Mouse (Mus musculus) heart, embryonic 11.5 days (tissue): Measurements from ENCODE around the gene Dclk2. TPM values are rescaled to one million over a fixed set of nuclear protein-coding genes. Genes with fewer than 3 reads are reported as not detected.

Experiments used
- ATAC-seq: fragments of 200-750 bp; cut with Nextera tagmentation; replicated peaks from 2 replicates; pipeline ENCODE4 v1.8.0; 2017; ENCODE audit warnings: moderate library complexity; ENCODE audit not compliant: insufficient number of reproducible peaks, low FRiP score, low TSS enrichment
- H3K27ac ChIP-seq: fragments of 300-500 bp; sonication (generic); 2 replicates; pipeline ENCODE4 v1.5.1; 2014; ENCODE audit warnings: mild to moderate bottlenecking, low read depth, low read length
- H3K27me3 ChIP-seq: fragments of 300-500 bp; sonication (generic); 2 replicates; pipeline ENCODE4 v1.6.1; 2014; ENCODE audit warnings: mild to moderate bottlenecking, low read length, mixed read lengths; ENCODE audit not compliant: control insufficient read depth, insufficient read depth
- H3K36me3 ChIP-seq: fragments of 300-500 bp; sonication (generic); 2 replicates; pipeline ENCODE4 v1.6.1; 2014; ENCODE audit warnings: mild to moderate bottlenecking, low read length, moderate library complexity, mixed read lengths; ENCODE audit not compliant: control insufficient read depth, insufficient read depth
- H3K4me1 ChIP-seq: fragments of 300-500 bp; sonication (generic); 2 replicates; pipeline ENCODE4 v1.6.1; 2014; ENCODE audit warnings: low read length; ENCODE audit not compliant: control insufficient read depth, insufficient read depth
- H3K4me2 ChIP-seq: fragments of 300-500 bp; sonication (generic); 2 replicates; pipeline ENCODE4 v1.6.1; 2014; ENCODE audit warnings: mild to moderate bottlenecking, moderate library complexity
- H3K4me3 ChIP-seq: fragments of 300-500 bp; sonication (generic); 2 replicates; pipeline ENCODE4 v1.5.1; 2014; ENCODE audit warnings: low read depth, low read length
- H3K9ac ChIP-seq: fragments of 300-500 bp; sonication (generic); 2 replicates; pipeline ENCODE4 v1.6.1; 2014; ENCODE audit warnings: mild to moderate bottlenecking, low read depth, low read length, moderate library complexity
- H3K9me3 ChIP-seq: fragments of 300-500 bp; sonication (generic); replicated peaks from 2 replicates; pipeline ENCODE4 v1.6.1; 2016; ENCODE audit warnings: low read length; ENCODE audit not compliant: control insufficient read depth
- WGBS: fragments of 180-500 bp; shearing (Covaris S2); extraction: QIAGEN DNeasy Blood & Tissue Kit; methylation state at CpG from one replicate; pipeline ENCODE4 v1.1.7; 2014; ENCODE audit not compliant: insufficient replicate concordance; 5-methylcytosine and 5-hydroxymethylcytosine counted together
- polyA plus RNA-seq: library from polyadenylated mRNA; unstranded; fragments of >200 nt; fragmentation: Nextera tagmentation; extraction: Ambion mirVana; gene quantifications from 2 replicates; pipeline ENCODE4 v1.2.1, GENCODE M21; 2014

The Dclk2 gene
- polyA plus RNA-seq, 1 experiment from 2014 or later = 4.3 TPM

DNA sequence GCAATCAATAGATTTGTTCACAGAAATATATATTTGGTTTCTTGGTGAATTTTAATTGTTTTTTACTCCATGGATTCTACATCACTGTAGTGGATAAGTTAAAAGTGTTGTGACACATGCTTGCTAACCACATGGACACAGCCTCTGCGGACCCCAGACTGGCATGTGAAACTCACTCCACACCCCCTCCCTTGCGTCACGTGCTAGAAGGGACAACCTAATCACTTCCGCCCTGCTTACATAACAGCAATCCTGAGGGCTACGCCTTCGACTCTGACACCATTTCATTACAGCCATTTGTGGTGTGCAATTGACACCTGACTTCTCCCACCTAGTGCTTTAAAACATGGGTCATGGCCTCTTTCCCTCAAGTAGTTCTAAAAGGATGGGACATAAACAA, 36.7 kb downstream of the Dclk2 start:
- Histone ChIP-seq H3K4me3 (no peak overlapping the region), H3K4me1 (no peaks in the 10 kb centered on the region), H3K9me3 (no peaks in the 10 kb centered on the region; the same call in 1 of the 2 replicates), H3K27ac (no peak overlapping the region), H3K4me2 (no peak overlapping the region), H3K9ac (no peak overlapping the region), H3K27me3 (no peaks in the 10 kb centered on the region), H3K36me3 (no peaks in the 10 kb centered on the region)
- ATAC-seq = no peak
- WGBS = 86% methylated on average over 6 of the region's 6 CpGs

DNA sequence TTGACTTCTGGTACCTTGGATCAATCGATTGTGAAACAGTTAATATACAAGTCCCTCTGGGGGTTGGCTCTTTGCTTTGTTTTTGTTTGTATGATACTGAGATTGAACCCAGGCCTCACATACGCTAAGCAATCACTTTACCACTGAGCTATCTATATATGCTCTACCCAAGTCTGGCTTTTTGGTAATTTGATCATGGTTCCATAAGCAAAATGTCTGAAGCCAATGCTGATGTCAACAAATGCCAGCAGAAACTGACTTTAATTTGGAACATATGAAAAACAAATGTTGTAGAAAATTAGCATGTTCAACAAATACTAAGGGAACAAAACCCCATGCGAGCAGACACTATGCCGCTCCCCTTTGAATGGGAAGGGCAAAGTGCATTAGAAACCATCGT, 44.7 kb downstream of the Dclk2 start:
- no peak overlapping the region for H3K4me2 ChIP-seq
- H3K4me1 ChIP-seq = no peaks in the 10 kb centered on the region
- H3K27ac ChIP-seq = no peak overlapping the region
- H3K9ac ChIP-seq = no peak overlapping the region
- H3K36me3 ChIP-seq = no peaks in the 10 kb centered on the region
- WGBS = 81% methylated on average over 5 of the region's 5 CpGs
- no peaks in the 10 kb centered on the region for H3K9me3 ChIP-seq
- ATAC-seq = no peak
- no peaks in the 10 kb centered on the region for H3K27me3 ChIP-seq
- H3K4me3 ChIP-seq = no peak overlapping the region

GRCm38 (mm10) chr3:86873092-86873600, 47.5 kb downstream of the Dclk2 start:
- no peak for ATAC-seq
- Histone ChIP-seq H3K4me3 (no peak overlapping the region), H3K9ac (no peak overlapping the region), H3K4me1 (peaks cover 4% of the 10 kb centered on the region; the same call in 1 of the 2 replicates), H3K36me3 (no peaks in the 10 kb centered on the region), H3K27me3 (no peaks in the 10 kb centered on the region), H3K4me2 (no peak overlapping the region), H3K27ac (no peak overlapping the region), H3K9me3 (no peaks in the 10 kb centered on the region)
- WGBS = 81% methylated on average over 6 of the region's 6 CpGs

- Histone ChIP-seq H3K4me2 (no peak overlapping the region), H3K9me3 (no peaks in the 10 kb centered on the region), H3K4me1 (peaks cover 4% of the 10 kb centered on the region; the same call in 1 of the 2 replicates), H3K36me3 (no peaks in the 10 kb centered on the region), H3K27ac (no peak overlapping the region), H3K4me3 (no peak overlapping the region), H3K27me3 (no peaks in the 10 kb centered on the region), H3K9ac (no peak overlapping the region)
- no peak for ATAC-seq
- WGBS = 79% methylated on average over 6 of the region's 6 CpGs
These were observed 49.7 kb downstream of the Dclk2 start for GRCm38 (mm10) chr3:86870952-86871351.

- ATAC-seq = no peak
- WGBS = 39% methylated on average over 3 of the region's 3 CpGs
These were observed 50.2 kb downstream of the Dclk2 start for GRCm38 (mm10) chr3:86870411-86870810.

GRCm38 (mm10) chr3:86868721-86869120, 51.9 kb downstream of the Dclk2 start:
- H3K36me3 ChIP-seq = no peaks in the 10 kb centered on the region
- no peak overlapping the region for H3K4me2 ChIP-seq
- H3K9ac ChIP-seq = no peak overlapping the region
- H3K9me3 ChIP-seq = no peaks in the 10 kb centered on the region
- no peak overlapping the region for H3K27ac ChIP-seq
- H3K4me1 ChIP-seq = peaks cover 4% of the 10 kb centered on the region; the same call in 1 of the 2 replicates
- 46% methylated on average over 3 of the region's 3 CpGs for WGBS
- no peak overlapping the region for H3K4me3 ChIP-seq
- no peak for ATAC-seq
- no peaks in the 10 kb centered on the region for H3K27me3 ChIP-seq

More at GRCm38 (mm10) chr3:86870411-86870810, 50.2 kb downstream of the Dclk2 start:
- H3K4me3 ChIP-seq = no peak overlapping the region
- H3K36me3 ChIP-seq = no peaks in the 10 kb centered on the region
- H3K27me3 ChIP-seq = no peaks in the 10 kb centered on the region
- peaks cover 4% of the 10 kb centered on the region; the same call in 1 of the 2 replicates for H3K4me1 ChIP-seq
- H3K9me3 ChIP-seq = no peaks in the 10 kb centered on the region
- H3K9ac ChIP-seq = no peak overlapping the region
- H3K27ac ChIP-seq = no peak overlapping the region
- no peak overlapping the region for H3K4me2 ChIP-seq

- H3K4me3 ChIP-seq = no peak overlapping the region
- H3K27ac ChIP-seq = no peak overlapping the region
- no peaks in the 10 kb centered on the region for H3K9me3 ChIP-seq
- no peak for ATAC-seq
- H3K4me1 ChIP-seq = no peaks in the 10 kb centered on the region
- H3K36me3 ChIP-seq = no peaks in the 10 kb centered on the region
- WGBS = 28% methylated on average over 10 of the region's 10 CpGs
- H3K27me3 ChIP-seq = no peaks in the 10 kb centered on the region
- no peak overlapping the region for H3K9ac ChIP-seq
- H3K4me2 ChIP-seq = no peak overlapping the region
These were observed 57.2 kb downstream of the Dclk2 start for GRCm38 (mm10) chr3:86863327-86864008.

GRCm38 (mm10) chr3:86862939-86863311, 57.7 kb downstream of the Dclk2 start:
- no peaks in the 10 kb centered on the region for H3K4me1 ChIP-seq
- no peak overlapping the region for H3K9ac ChIP-seq
- no peak overlapping the region for H3K4me2 ChIP-seq
- H3K9me3 ChIP-seq = no peaks in the 10 kb centered on the region
- H3K36me3 ChIP-seq = no peaks in the 10 kb centered on the region
- no peak overlapping the region for H3K4me3 ChIP-seq
- H3K27me3 ChIP-seq = no peaks in the 10 kb centered on the region
- 10% methylated on average over 3 of the region's 3 CpGs for WGBS
- no peak overlapping the region for H3K27ac ChIP-seq
- ATAC-seq = no peak
